Mouse (Mus musculus) liver, adult 2 months (tissue): ENCODE data around the gene Hdac4. TPM values are rescaled to one million over a fixed set of nuclear protein-coding genes. Genes with fewer than 3 reads are reported as not detected.

Experiments used
- DNase-seq: peaks from one replicate; pipeline ENCODE4 v3.0.0-alpha.2; 2011; ENCODE audit warnings: low read depth, low spot score; ENCODE audit errors: extremely low read depth
- H3K27ac ChIP-seq: fragments of 200-500 bp; replicated peaks from 2 replicates; pipeline ENCODE4 v1.5.1; 2012; ENCODE audit warnings: low read depth, mild to moderate bottlenecking, control low read depth, inconsistent platforms, low read length; ENCODE audit not compliant: insufficient read depth
- H3K27me3 ChIP-seq: fragments of 200-500 bp; 2 replicates; pipeline ENCODE4 v1.6.1; 2012; ENCODE audit warnings: mild to moderate bottlenecking, moderate library complexity, low read length, inconsistent platforms; ENCODE audit not compliant: control insufficient read depth, insufficient read depth
- H3K36me3 ChIP-seq: fragments of 200-500 bp; 2 replicates; pipeline ENCODE4 v1.6.1; 2012; ENCODE audit warnings: low read length, inconsistent platforms; ENCODE audit not compliant: control insufficient read depth, insufficient read depth
- H3K4me1 ChIP-seq: fragments of 200-500 bp; 2 replicates; pipeline ENCODE4 v1.6.1; 2011; ENCODE audit warnings: low read length; ENCODE audit not compliant: control insufficient read depth, insufficient read depth
- H3K4me3 ChIP-seq: fragments of 200-500 bp; 2 replicates; pipeline ENCODE4 v1.5.1; 2011; ENCODE audit warnings: low read depth, mild to moderate bottlenecking, control low read depth, low read length, moderate library complexity; ENCODE audit not compliant: insufficient read depth
- H3K79me2 ChIP-seq: fragments of 200-500 bp; 2 replicates; pipeline ENCODE4 v1.6.1; 2012; ENCODE audit warnings: inconsistent platforms, mild to moderate bottlenecking, low read length, moderate library complexity; ENCODE audit not compliant: control insufficient read depth, insufficient read depth
- H3K9ac ChIP-seq: fragments of 200-500 bp; 2 replicates; pipeline ENCODE4 v1.6.1; 2012; ENCODE audit warnings: low read depth, mild to moderate bottlenecking, control low read depth, inconsistent platforms, low read length
- CTCF ChIP-seq: fragments of 200-500 bp; IDR thresholded peaks from 2 replicates; pipeline ENCODE4 v1.5.1; 2011; ENCODE audit warnings: low read depth, low read length, control low read depth
- POLR2A ChIP-seq: fragments of 200-500 bp; IDR thresholded peaks from 2 replicates; pipeline ENCODE4 v1.6.1; 2011; ENCODE audit warnings: low read length, control low read depth; ENCODE audit not compliant: insufficient read depth; ENCODE audit errors: extremely low read depth
- WGBS: fragments of 180-500 bp; shearing (Covaris S2); methylation state at CpG from one replicate; pipeline ENCODE4 v1.1.7; 2018; 5-methylcytosine and 5-hydroxymethylcytosine counted together
- polyA plus RNA-seq: library from polyadenylated mRNA; depleted of rRNA; stranded (reverse); fragments of >200 nt; gene quantifications from 2 replicates; pipeline ENCODE4 v1.2.3, GENCODE M21; 2012
- total RNA-seq: library from RNA; depleted of rRNA; stranded (reverse); fragments of >200 nt; gene quantifications from 2 replicates; pipeline ENCODE4 v1.2.3, GENCODE M21; 2014

Gene Hdac4
- total and polyA plus RNA-seq, 2 experiments, result 5.3 to 5.7 TPM

- Histone ChIP-seq H3K27ac (no peak overlapping the region), H3K36me3 (no peaks in the 10 kb centered on the region), H3K9ac (no peak overlapping the region), H3K27me3 (no peaks in the 10 kb centered on the region), H3K79me2 (peaks cover 65% of the 10 kb centered on the region), H3K4me3 (no peak overlapping the region), H3K4me1 (no peaks in the 10 kb centered on the region)
- 77% methylated on average over 4 of the region's 4 CpGs for WGBS
- no peak for TF ChIP-seq POLR2A
- no peak for TF ChIP-seq CTCF
- DNase-seq, result no peak
Observed at GRCm38 (mm10) chr1:92168900-92169775, 26.4 kb downstream of the Hdac4 start.

- DNase-seq, result no peak
- Histone ChIP-seq H3K27me3 (no peaks in the 10 kb centered on the region), H3K4me3 (no peak overlapping the region), H3K27ac (no peak overlapping the region), H3K36me3 (no peaks in the 10 kb centered on the region), H3K79me2 (peaks cover 55% of the 10 kb centered on the region), H3K9ac (no peak overlapping the region), H3K4me1 (no peaks in the 10 kb centered on the region)
- TF ChIP-seq CTCF, result no peak
- no peak for TF ChIP-seq POLR2A
- WGBS, result 100% methylated on average over 1 of the region's 1 CpGs
Observed at GRCm38 (mm10) chr1:92163932-92164331, 31.6 kb downstream of the Hdac4 start.

- no peaks in the 10 kb centered on the region for H3K36me3 ChIP-seq
- DNase-seq, result no peak
- H3K4me1 ChIP-seq, result no peaks in the 10 kb centered on the region
- H3K79me2 ChIP-seq, result peaks cover 38% of the 10 kb centered on the region
- no peaks in the 10 kb centered on the region for H3K27me3 ChIP-seq
- H3K27ac ChIP-seq, result no peak overlapping the region
- TF ChIP-seq POLR2A, result no peak
- no peak for TF ChIP-seq CTCF
- H3K9ac ChIP-seq, result no peak overlapping the region
- H3K4me3 ChIP-seq, result no peak overlapping the region
- 95% methylated on average over 4 of the region's 4 CpGs for WGBS
Observed at GRCm38 (mm10) chr1:92159804-92160203, 35.7 kb downstream of the Hdac4 start.

DNA sequence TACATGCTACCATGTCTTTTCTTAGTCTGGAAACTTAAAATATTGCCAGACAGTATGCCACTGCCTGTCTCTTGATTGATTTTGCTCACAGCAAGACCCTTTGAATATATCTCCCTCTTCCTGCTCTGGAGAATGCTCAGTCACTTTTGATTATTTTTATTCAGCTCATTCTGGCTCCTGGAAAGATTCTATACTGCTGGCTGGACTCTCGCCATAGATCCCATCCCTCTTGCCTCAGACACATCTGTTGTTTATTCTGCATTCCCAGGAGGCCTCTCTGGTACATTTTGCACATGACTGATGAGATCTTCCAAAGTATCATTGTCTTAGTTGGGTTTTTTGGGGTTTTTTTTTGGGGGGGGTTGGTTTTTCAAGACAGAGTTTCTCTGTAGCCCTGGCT, 45.3 kb downstream of the Hdac4 start:
- DNase-seq, result no peak
- H3K27ac ChIP-seq, result no peak overlapping the region
- H3K9ac ChIP-seq, result no peak overlapping the region
- H3K27me3 ChIP-seq, result no peaks in the 10 kb centered on the region
- H3K36me3 ChIP-seq, result 0 out of 2 replicates have a peak, but pooled peaks cover 4% of the 10 kb centered on the region
- peaks cover 4% of the 10 kb centered on the region for H3K4me1 ChIP-seq
- 94% methylated on average over 1 of the region's 1 CpGs for WGBS
- TF ChIP-seq POLR2A, result no peak
- no peak for TF ChIP-seq CTCF
- peaks cover 10% of the 10 kb centered on the region; the same call in 1 of the 2 replicates for H3K79me2 ChIP-seq
- no peak overlapping the region for H3K4me3 ChIP-seq

DNA sequence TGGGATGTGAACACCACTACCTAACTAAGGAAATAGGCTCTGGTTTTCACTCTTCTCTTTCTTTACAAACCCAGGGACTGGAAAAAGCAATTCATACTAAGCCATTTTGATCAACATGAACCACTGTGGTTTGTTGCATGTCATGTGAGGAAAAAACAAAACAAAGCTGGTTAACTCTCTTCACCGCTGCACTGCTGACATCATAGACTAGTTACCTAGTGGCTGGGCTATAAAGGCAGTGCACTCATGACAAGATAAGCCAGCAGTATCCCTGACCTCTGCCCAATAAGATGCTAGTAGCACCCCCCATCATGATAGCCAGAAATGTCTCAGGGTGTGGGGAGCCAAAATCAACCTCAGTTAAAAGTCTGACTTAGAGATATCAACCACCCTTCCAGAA, 47.0 kb downstream of the Hdac4 start:
- DNase-seq, result no peak
- Histone ChIP-seq H3K9ac (no peak overlapping the region), H3K27me3 (no peaks in the 10 kb centered on the region), H3K4me1 (peaks cover 4% of the 10 kb centered on the region), H3K36me3 (0 out of 2 replicates have a peak, but pooled peaks cover 4% of the 10 kb centered on the region), H3K4me3 (no peak overlapping the region), H3K79me2 (peaks cover 13% of the 10 kb centered on the region; the same call in 1 of the 2 replicates), H3K27ac (no peak overlapping the region)
- no peak for TF ChIP-seq POLR2A
- TF ChIP-seq CTCF, result no peak
- 100% methylated on average over 1 of the region's 1 CpGs for WGBS
